Mouse (Mus musculus) left cerebral cortex, postnatal 10 days (tissue): ENCODE measurements at regions not wholly inside any gene's neighbourhood (a gene's known extent, or its start where the extent isn't known, plus 50 kb on each side); places are given as distances from the start of the nearest gene placed in this dataset.

Experiments used
- DNase-seq, 2 experiments: peaks; one replicate each; pipeline ENCODE4 v3.0.0; 2021 to 2022; ENCODE audit warnings: low spot score in 2 of 2, mixed read lengths in 1 of 2; ENCODE audit errors: extremely low spot score in 1 of 2
- intact Hi-C: fragments of 180-260 bp; cut with DNase I; formaldehyde crosslinking; loops from one replicate; pipeline ENCODE4 v1.15.1; 2025

GRCm38 (mm10) chr8:7060255-7060656 is 1600.8 kb downstream of the Efnb2 start:
- no peak for DNase-seq
- intact Hi-C loops: no loop called here

GRCm38 (mm10) chr8:7026247-7026844 is 1634.7 kb downstream of the Efnb2 start:
- no peak for DNase-seq

GRCm38 (mm10) chr8:7024336-7024735 is 1636.7 kb downstream of the Efnb2 start:
- no peak for DNase-seq
- intact Hi-C loops: no loop called here

More at GRCm38 (mm10) chr8:7026247-7026844, 1634.7 kb downstream of the Efnb2 start:
- intact Hi-C loops: no loop called here

GRCm38 (mm10) chr8:7011881-7012280 is 1649.2 kb downstream of the Efnb2 start:
- intact Hi-C loops: loop anchor here (10.0 kb wide), 1 partner anchor 1643 kb away; no protein-coding TSS in a partner anchor
- DNase-seq: no peak

GRCm38 (mm10) chr8:6991516-6991915 is 1669.5 kb downstream of the Efnb2 start:
- DNase-seq: no peak
- intact Hi-C loops: no loop called here

GRCm38 (mm10) chr8:6989359-6990095 is 1671.5 kb downstream of the Efnb2 start:
- no peak for DNase-seq
- intact Hi-C loops: no loop called here

GRCm38 (mm10) chr8:6973961-6974360 is 1687.1 kb downstream of the Efnb2 start:
- no peak for DNase-seq
- intact Hi-C loops: no loop called here

GRCm38 (mm10) chr8:6963006-6963799 is 1697.8 kb downstream of the Efnb2 start:
- no peak for DNase-seq
- intact Hi-C loops: no loop called here

- DNase-seq: no peak
- intact Hi-C loops: no loop called here
Observed at GRCm38 (mm10) chr8:6958086-6958485, 1703.0 kb downstream of the Efnb2 start.

- no peak for DNase-seq
- intact Hi-C loops: no loop called here
Observed at GRCm38 (mm10) chr8:6954251-6954650, 1706.8 kb downstream of the Efnb2 start.

- DNase-seq: no peak
- intact Hi-C loops: no loop called here
Observed at GRCm38 (mm10) chr8:6922467-6922866, 1738.6 kb downstream of the Efnb2 start.

GRCm38 (mm10) chr8:6907682-6908081 is 1753.4 kb downstream of the Efnb2 start:
- no peak for DNase-seq
- intact Hi-C loops: no loop called here

GRCm38 (mm10) chr8:6891456-6891855 is 1769.6 kb downstream of the Efnb2 start:
- no peak for DNase-seq
- intact Hi-C loops: no loop called here

GRCm38 (mm10) chr8:6886779-6887402 is 1774.2 kb downstream of the Efnb2 start:
- intact Hi-C loops: no loop called here
- DNase-seq: no peak

GRCm38 (mm10) chr8:6884828-6885227 is 1776.2 kb downstream of the Efnb2 start:
- no peak for DNase-seq
- intact Hi-C loops: no loop called here

- intact Hi-C loops: no loop called here
Observed at GRCm38 (mm10) chr8:6882626-6883025, 1777.5 kb upstream of the Slc10a2 start.

More at GRCm38 (mm10) chr8:6882626-6883025, 1777.5 kb upstream of the Slc10a2 start:
- no peak for DNase-seq
